Mouse (Mus musculus): Measurements from ENCODE around the gene Qsox1. TPM values are rescaled to one million over a fixed set of nuclear protein-coding genes. Genes with fewer than 3 reads are reported as not detected.

Gene Qsox1
- 6.4 TPM for polyA plus RNA-seq (2014; fragmentation: Illumina TruSeq; extraction: RNeasy Lipid Tissue Mini Kit (QIAGEN cat#74804); ENCODE audit: low read depth, low replicate concordance)

GRCm38 (mm10) chr1:155812581-155813499 lies at the start of gene Qsox1:
TSS of gene Qsox1 (minus strand) at chr1:155812889.

GRCm38 (mm10) chr1:155751484-155752255 lies 61.0 kb downstream of the Qsox1 start, which contains the start of gene Lhx4:
TSS of gene Lhx4 (minus strand) at chr1:155751684.

Other genes with a start within 250 kb of the Qsox1 start
- 0.04 TPM for gene Lhx4, start 61.2 kb downstream of the Qsox1 start, polyA plus RNA-seq (2014; fragmentation: Illumina TruSeq; extraction: RNeasy Lipid Tissue Mini Kit (QIAGEN cat#74804); ENCODE audit: low read depth, low replicate concordance)
- 314 TPM for gene Cep350, start 160.4 kb upstream of the Qsox1 start, polyA plus RNA-seq (2014; fragmentation: Illumina TruSeq; extraction: RNeasy Lipid Tissue Mini Kit (QIAGEN cat#74804); ENCODE audit: low read depth, low replicate concordance)
- gene Tor1aip2, start 222.5 kb upstream of the Qsox1 start, polyA plus RNA-seq (2014; fragmentation: Illumina TruSeq; extraction: RNeasy Lipid Tissue Mini Kit (QIAGEN cat#74804); ENCODE audit: low read depth, low replicate concordance): 77.4 TPM
- 633 TPM for gene Tor1aip1, start 223.6 kb upstream of the Qsox1 start, polyA plus RNA-seq (2014; fragmentation: Illumina TruSeq; extraction: RNeasy Lipid Tissue Mini Kit (QIAGEN cat#74804); ENCODE audit: low read depth, low replicate concordance)

All from testis, adult 10 weeks (tissue).